Mouse (Mus musculus) CH12.LX (cell line): ENCODE data around the gene Ap3s2. TPM values are rescaled to one million over a fixed set of nuclear protein-coding genes. Genes with fewer than 3 reads are reported as not detected.

Source experiments
- DNase-seq: peaks from one replicate; pipeline ENCODE4 v3.0.0-alpha.2; 2013; ENCODE audit errors: extremely low read depth
- H3K27ac ChIP-seq: 2 replicates; pipeline ENCODE4 v1.5.1; 2012; ENCODE audit warnings: low read depth, mild to moderate bottlenecking, control low read depth, moderate library complexity; ENCODE audit not compliant: insufficient read depth
- H3K27me3 ChIP-seq: replicated peaks from 2 replicates; pipeline ENCODE3; 2012; ENCODE audit warnings: inconsistent platforms
- H3K36me3 ChIP-seq, 2 experiments: replicated peaks in 1 of 2; 2 replicates each; pipeline versions ENCODE3 to v1.6.1; 2012; ENCODE audit warnings: inconsistent platforms in 1 of 2, low read length in 1 of 2, mild to moderate bottlenecking in 1 of 2, mixed read lengths in 1 of 2, moderate library complexity in 1 of 2; ENCODE audit not compliant: control insufficient read depth in 1 of 2, insufficient read depth in 1 of 2
- H3K4me1 ChIP-seq, 2 experiments: 2 replicates each; pipeline ENCODE4 v1.6.1; 2012; ENCODE audit warnings: inconsistent platforms in 1 of 2, moderate library complexity in 1 of 2; ENCODE audit not compliant: insufficient read depth in 2 of 2, control insufficient read depth in 1 of 2
- H3K4me2 ChIP-seq: 2 replicates; pipeline ENCODE4 v1.6.1; 2012; ENCODE audit warnings: low read depth, mild to moderate bottlenecking, control low read depth; ENCODE audit not compliant: poor library complexity, insufficient read depth, severe bottlenecking
- H3K4me3 ChIP-seq, 3 experiments: fragments of 150-350 bp in 1 of 3; sonication (generic) in 1 of 3; replicated peaks in 1 of 3; 2 replicates each; pipeline versions ENCODE3 to v1.5.1; 2011 to 2012; ENCODE audit warnings: low read depth in 2 of 3, low read length in 2 of 3, mild to moderate bottlenecking in 2 of 3, moderate library complexity in 2 of 3, control low read depth in 1 of 3, improper control_type of control experiment in 1 of 3, inconsistent platforms in 1 of 3, mixed read lengths in 1 of 3; ENCODE audit not compliant: poor library complexity in 1 of 3
- H3K79me2 ChIP-seq: replicated peaks from 2 replicates; pipeline ENCODE4 v1.6.1; 2012; ENCODE audit warnings: mild to moderate bottlenecking, moderate library complexity; ENCODE audit not compliant: control insufficient read depth, poor library complexity, insufficient read depth, severe bottlenecking; ENCODE audit errors: extremely low read depth
- H3K9ac ChIP-seq: 2 replicates; pipeline ENCODE4 v1.6.1; 2012; ENCODE audit warnings: low read depth, mild to moderate bottlenecking, control low read depth, moderate library complexity; ENCODE audit not compliant: insufficient read depth
- H3K9me3 ChIP-seq: replicated peaks from 2 replicates; pipeline ENCODE3; 2012; ENCODE audit warnings: low read length, inconsistent platforms, mixed read lengths
- BHLHE40 ChIP-seq: IDR thresholded peaks from 2 replicates; pipeline ENCODE4 v1.6.1; 2011; ENCODE audit warnings: mild to moderate bottlenecking, low read depth, low read length, improper control_type of control experiment
- CHD1 ChIP-seq: IDR thresholded peaks from 2 replicates; pipeline ENCODE4 v1.6.1; 2012; ENCODE audit warnings: low read depth, low read length, improper control_type of control experiment, inconsistent platforms
- CHD2 ChIP-seq: IDR thresholded peaks from 2 replicates; pipeline ENCODE4 v1.6.1; 2011; ENCODE audit warnings: low read length, improper control_type of control experiment
- CTCF ChIP-seq, 2 experiments: IDR thresholded peaks in 1 of 2; conservative IDR thresholded peaks in 1 of 2; 2 replicates each; pipeline ENCODE4 v1.5.1; 2011 to 2012; ENCODE audit warnings: low read depth in 2 of 2, low read length in 2 of 2, improper control_type of control experiment in 1 of 2, inconsistent platforms in 1 of 2, mild to moderate bottlenecking in 1 of 2, moderate library complexity in 1 of 2
- E2F4 ChIP-seq: IDR thresholded peaks from 2 replicates; pipeline ENCODE4 v1.6.1; 2011; ENCODE audit warnings: low read depth, low read length, improper control_type of control experiment; ENCODE audit not compliant: insufficient replicate concordance
- ELF1 ChIP-seq: IDR thresholded peaks from 2 replicates; pipeline ENCODE4 v1.6.1; 2014; ENCODE audit warnings: low read depth, mild to moderate bottlenecking, inconsistent platforms, low read length, improper control_type of control experiment
- EP300 ChIP-seq: IDR thresholded peaks from 2 replicates; pipeline ENCODE4 v1.6.1; 2011; ENCODE audit warnings: low read length, improper control_type of control experiment
- GABPA ChIP-seq: IDR thresholded peaks from 2 replicates; pipeline ENCODE4 v1.6.1; 2012; ENCODE audit warnings: low read depth, low read length, improper control_type of control experiment, inconsistent platforms; ENCODE audit not compliant: insufficient replicate concordance
- HCFC1 ChIP-seq: IDR thresholded peaks from 2 replicates; pipeline ENCODE4 v1.6.1; 2012; ENCODE audit warnings: low read depth, mild to moderate bottlenecking, inconsistent platforms, low read length, improper control_type of control experiment
- IRF4 ChIP-seq: IDR thresholded peaks from 2 replicates; pipeline ENCODE4 v1.6.1; 2014; ENCODE audit warnings: low read depth, mild to moderate bottlenecking, inconsistent platforms, low read length, improper control_type of control experiment
- JUN ChIP-seq: IDR thresholded peaks from 2 replicates; pipeline ENCODE4 v1.6.1; 2011; ENCODE audit warnings: low read depth, mild to moderate bottlenecking, low read length, improper control_type of control experiment, moderate library complexity; ENCODE audit not compliant: insufficient read depth
- KAT2A ChIP-seq: IDR thresholded peaks from 2 replicates; pipeline ENCODE4 v1.6.1; 2012; ENCODE audit warnings: low read length, improper control_type of control experiment, inconsistent platforms; ENCODE audit not compliant: insufficient replicate concordance
- MAFK ChIP-seq: IDR thresholded peaks from 2 replicates; pipeline ENCODE4 v1.6.1; 2011; ENCODE audit warnings: low read length, improper control_type of control experiment; ENCODE audit not compliant: insufficient replicate concordance
- MAX ChIP-seq: IDR thresholded peaks from 2 replicates; pipeline ENCODE4 v1.6.1; 2011; ENCODE audit warnings: low read length, improper control_type of control experiment
- MAZ ChIP-seq: IDR thresholded peaks from 2 replicates; pipeline ENCODE4 v1.6.1; 2012; ENCODE audit warnings: low read depth, mild to moderate bottlenecking, inconsistent platforms, low read length, improper control_type of control experiment, moderate library complexity
- MEF2A ChIP-seq: IDR thresholded peaks from 2 replicates; pipeline ENCODE4 v1.6.1; 2014; ENCODE audit warnings: low read depth, mild to moderate bottlenecking, inconsistent platforms, low read length, improper control_type of control experiment, borderline replicate concordance
- MXI1 ChIP-seq: IDR thresholded peaks from 2 replicates; pipeline ENCODE4 v1.6.1; 2011; ENCODE audit warnings: mild to moderate bottlenecking, low read depth, low read length, improper control_type of control experiment
- MYC ChIP-seq: IDR thresholded peaks from 2 replicates; pipeline ENCODE4 v1.6.1; 2011; ENCODE audit warnings: low read depth, mild to moderate bottlenecking, improper control_type of control experiment, low read length
- NELFE ChIP-seq: IDR thresholded peaks from 2 replicates; pipeline ENCODE4 v1.6.1; 2011; ENCODE audit warnings: low read depth, low read length, improper control_type of control experiment
- NRF1 ChIP-seq: IDR thresholded peaks from 2 replicates; pipeline ENCODE4 v1.6.1; 2014; ENCODE audit warnings: low read depth, mild to moderate bottlenecking, inconsistent platforms, low read length, improper control_type of control experiment, moderate library complexity
- POLR2A ChIP-seq: IDR thresholded peaks from 2 replicates; pipeline ENCODE4 v1.6.1; 2011; ENCODE audit warnings: low read depth, mild to moderate bottlenecking, improper control_type of control experiment, low read length
- POLR2AphosphoS2 ChIP-seq: IDR thresholded peaks from 2 replicates; pipeline ENCODE4 v1.6.1; 2011; ENCODE audit warnings: low read depth, low read length, improper control_type of control experiment
- RCOR1 ChIP-seq: conservative IDR thresholded peaks from 2 replicates; pipeline ENCODE4 v1.6.1; 2012; ENCODE audit warnings: low read depth, mild to moderate bottlenecking, inconsistent platforms, low read length, improper control_type of control experiment
- SIN3A ChIP-seq: IDR thresholded peaks from 2 replicates; pipeline ENCODE4 v1.6.1; 2012; ENCODE audit warnings: low read length, improper control_type of control experiment, inconsistent platforms
- SMC3 ChIP-seq: IDR thresholded peaks from 2 replicates; pipeline ENCODE4 v1.6.1; 2011; ENCODE audit warnings: low read depth, low read length, improper control_type of control experiment
- TBP ChIP-seq: conservative IDR thresholded peaks from 2 replicates; pipeline ENCODE4 v1.6.1; 2011; ENCODE audit warnings: low read depth, low read length, improper control_type of control experiment
- TCF12 ChIP-seq: IDR thresholded peaks from 2 replicates; pipeline ENCODE4 v1.6.1; 2014; ENCODE audit warnings: low read depth, mild to moderate bottlenecking, inconsistent platforms, low read length, improper control_type of control experiment
- UBTF ChIP-seq: IDR thresholded peaks from 2 replicates; pipeline ENCODE4 v1.6.1; 2012; ENCODE audit warnings: low read depth, mild to moderate bottlenecking, inconsistent platforms, low read length, improper control_type of control experiment, moderate library complexity
- USF1 ChIP-seq: IDR thresholded peaks from 2 replicates; pipeline ENCODE4 v1.6.1; 2014; ENCODE audit warnings: low read depth, mild to moderate bottlenecking, inconsistent platforms, low read length, improper control_type of control experiment
- USF2 ChIP-seq: conservative IDR thresholded peaks from 2 replicates; pipeline ENCODE4 v1.6.1; 2011; ENCODE audit warnings: low read depth, low read length, improper control_type of control experiment
- ZKSCAN1 ChIP-seq: IDR thresholded peaks from 2 replicates; pipeline ENCODE4 v1.6.1; 2012; ENCODE audit warnings: low read depth, inconsistent platforms, low read length, improper control_type of control experiment, borderline replicate concordance
- ZMIZ1 ChIP-seq: IDR thresholded peaks from 2 replicates; pipeline ENCODE4 v1.6.1; 2012; ENCODE audit warnings: low read depth, mild to moderate bottlenecking, inconsistent platforms, low read length, improper control_type of control experiment
- ZNF384 ChIP-seq: IDR thresholded peaks from 2 replicates; pipeline ENCODE4 v1.6.1; 2012; ENCODE audit warnings: low read depth, low read length, improper control_type of control experiment, inconsistent platforms
- dilution Hi-C: fragments of 300-500 bp; cut with MboI; formaldehyde crosslinking; loops from 2 replicates; pipeline ENCODE4 v1.14.3; 2020; ENCODE audit warnings: low sequenced_read_pairs; ENCODE audit not compliant: extremely low pct_unique_long_range_greater_than_20kb, extremely low pct_ligation_motif_present
- in situ Hi-C: fragments of 300-500 bp; cut with MboI; formaldehyde crosslinking; loops from 3 replicates; pipeline ENCODE4 v1.14.3; 2019; ENCODE audit warnings: low sequenced_read_pairs, low pct_ligation_motif_present, low pct_unique_long_range_greater_than_20kb, mixed read lengths
- polyA plus RNA-seq: library from polyadenylated mRNA; unstranded; fragments of >175 nt; gene quantifications from 2 replicates; pipeline ENCODE4 v1.2.1, GENCODE M21; 2012; ENCODE audit warnings: low read depth; ENCODE audit not compliant: insufficient read length
- total RNA-seq, 2 experiments: library from RNA; depleted of rRNA; stranded (reverse); fragments of 300-350 nt in 1 of 2; fragments of >200 nt in 1 of 2; gene quantifications; 2 replicates each; pipeline ENCODE4 v1.2.3; 2012 to 2014

Ap3s2 gene
- total RNA-seq (2012; rRNA removed), result 11.8 and 12.7 TPM in 2 replicates
- total RNA-seq (2014; rRNA removed), result 14.4 and 14.9 TPM in 2 replicates
- 21.8 and 28.3 TPM in 2 replicates for polyA plus RNA-seq

DNA sequence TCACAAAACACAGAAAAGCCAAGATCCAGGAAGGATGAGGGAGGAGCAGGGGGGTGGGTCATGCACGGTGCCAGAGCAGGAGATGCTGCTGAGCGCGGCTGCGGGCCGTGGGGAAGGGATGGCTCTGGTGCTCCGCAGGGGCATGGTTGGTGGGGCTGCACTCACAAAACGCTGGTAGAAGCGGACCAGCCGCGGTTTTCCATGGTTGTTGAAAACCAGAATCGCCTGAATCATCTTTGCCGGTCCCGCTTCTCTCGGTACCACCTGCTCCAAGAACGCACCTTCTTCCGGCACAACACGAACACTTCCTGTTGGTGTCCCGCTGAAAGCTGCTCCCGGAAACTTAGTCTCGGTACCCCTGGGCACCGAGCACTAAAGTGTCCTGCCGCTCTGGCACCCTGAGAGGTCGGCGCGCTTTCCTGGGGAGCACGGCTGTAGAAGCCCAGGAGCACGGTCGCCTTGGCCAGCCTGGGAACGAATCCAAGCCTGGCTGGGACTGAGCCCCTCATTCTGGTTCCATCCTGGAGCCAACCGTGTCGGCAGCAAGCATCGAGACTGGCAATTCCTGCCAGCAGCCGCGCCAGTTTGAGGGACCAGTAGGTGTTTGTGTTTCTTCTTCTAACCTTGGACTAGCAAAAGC is at the start of gene Ap3s2:
Gene Ap3s2 (minus strand): TSS at position 306 of the 640 bp plus-strand sequence.
- dilution Hi-C loops (no loop called here), in situ Hi-C loops (no loop called here)
- peaks cover 0 to 26% of the 10 kb centered on the region in 2 experiments; a peak in 2 of 4 replicates for H3K4me1 ChIP-seq
- peak within 1 kb of the TSS; percentile 96 for H3K9ac ChIP-seq
- peaks cover 10% of the 10 kb centered on the region for H3K79me2 ChIP-seq
- no peaks in the 10 kb centered on the region for H3K27me3 ChIP-seq
- no peak within 1 kb of the TSS for H3K27ac ChIP-seq
- H3K36me3 ChIP-seq, result peaks cover 3 to 33% of the 10 kb centered on the region in 2 experiments
- H3K9me3 ChIP-seq, result no peaks in the 10 kb centered on the region
- no peak for TF ChIP-seq ZNF384
- TF ChIP-seq ZMIZ1, result peak; percentile 52; the same call in 1 of the 2 replicates
- no peak for TF ChIP-seq CTCF (conservative IDR thresholded peaks at IDR 0.05 in 1 of 2, IDR thresholded peaks at IDR 0.05 in 1 of 2; ENCODE audit: low read depth in 2 of 2, low read length in 2 of 2)
- TF ChIP-seq SIN3A, result peak; percentile 98
- TF ChIP-seq MXI1, result peak; percentile 92
- no peak for TF ChIP-seq MAZ
- TF ChIP-seq MEF2A, result peak; percentile 59; the same call in 1 of the 2 replicates
- peak; percentile 36; the same call in 1 of the 2 replicates for TF ChIP-seq POLR2AphosphoS2
- peak; percentile 89 for TF ChIP-seq MAX
- TF ChIP-seq KAT2A, result peak; percentile 79; the same call in 1 of the 2 replicates
- no peak for TF ChIP-seq EP300
- peak; percentile 92 for TF ChIP-seq ELF1
- TF ChIP-seq SMC3, result no peak
- peak; percentile 85 for TF ChIP-seq TBP
- peak; percentile 87 for TF ChIP-seq TCF12
- peak; percentile 77; the same call in 1 of the 2 replicates for TF ChIP-seq NELFE
- no peak; the same call in 1 of the 2 replicates for TF ChIP-seq JUN
- TF ChIP-seq USF2, result no peak
- no peak; the same call in 1 of the 2 replicates for TF ChIP-seq GABPA
- TF ChIP-seq MYC, result peak; percentile 77
- no peak for TF ChIP-seq BHLHE40
- 0 out of 2 replicates have a peak, but pooled peaks have one; percentile 47 for TF ChIP-seq RCOR1
- peak; percentile 76 for TF ChIP-seq POLR2A
- TF ChIP-seq E2F4, result no peak
- no peak; the same call in 1 of the 2 replicates for TF ChIP-seq USF1
- peak; percentile 56; the same call in 1 of the 2 replicates for TF ChIP-seq CHD2
- peak; percentile 94 for TF ChIP-seq HCFC1
- no peak for TF ChIP-seq CHD1
- TF ChIP-seq IRF4, result peak; percentile 76; the same call in 1 of the 2 replicates
- no peak for TF ChIP-seq NRF1
- peak; percentile 91 for TF ChIP-seq UBTF
- TF ChIP-seq ZKSCAN1, result no peak
- no peak for TF ChIP-seq MAFK
- H3K4me3 ChIP-seq, result peak within 1 kb of the TSS; percentile 79 to 97 (median 97)
- peak; percentile 91 for DNase-seq
- H3K4me2 ChIP-seq, result peak within 1 kb of the TSS; percentile 99
